Mouse (Mus musculus): ENCODE data around the gene Mis18a.
A peak's percentile ranks its signal among the peaks of the same experiment; 100 is the strongest.

Mis18a gene

GRCm38 (mm10) chr16:90727233-90728115 is at the start of gene Mis18a:
Gene Mis18a (minus strand): TSS chr16:90727404.
- DNase-seq: peak; percentile 95

DNA sequence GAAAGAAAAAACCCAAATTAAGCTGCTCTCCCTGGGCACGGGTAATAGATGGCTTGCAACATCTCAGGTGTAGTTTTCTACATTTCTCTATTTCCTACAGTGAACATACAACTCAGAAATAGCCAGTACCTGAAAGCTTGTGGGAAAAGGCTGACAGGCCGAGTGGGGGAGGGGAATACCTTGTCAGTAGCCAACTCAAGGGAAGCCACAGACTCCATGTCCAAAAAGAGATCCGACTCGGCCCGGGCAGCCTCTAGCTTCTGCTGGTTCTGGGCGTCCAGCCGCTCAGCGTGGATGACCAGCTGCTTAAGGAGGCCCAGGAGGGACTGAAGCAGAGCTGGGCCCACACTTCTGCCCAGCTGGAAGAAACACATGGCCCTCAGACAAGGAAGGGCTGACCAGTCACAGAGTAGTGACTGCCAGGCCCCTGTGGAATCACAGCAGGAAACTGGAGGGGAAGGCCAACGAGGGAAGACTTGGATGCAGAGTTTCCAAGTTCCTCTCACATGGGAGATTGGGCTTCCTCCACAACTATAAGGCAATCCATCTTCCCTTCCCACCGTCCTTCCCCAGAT is 48.8 kb upstream of the Mis18a start:
- DNase-seq: no peak

- DNase-seq: no peak
Observed at GRCm38 (mm10) chr16:90774646-90775045, 47.4 kb upstream of the Mis18a start.

GRCm38 (mm10) chr16:90774216-90774615 is 47.0 kb upstream of the Mis18a start:
- DNase-seq: no peak

GRCm38 (mm10) chr16:90766919-90767454 is 39.8 kb upstream of the Mis18a start:
- DNase-seq: no peak

DNA sequence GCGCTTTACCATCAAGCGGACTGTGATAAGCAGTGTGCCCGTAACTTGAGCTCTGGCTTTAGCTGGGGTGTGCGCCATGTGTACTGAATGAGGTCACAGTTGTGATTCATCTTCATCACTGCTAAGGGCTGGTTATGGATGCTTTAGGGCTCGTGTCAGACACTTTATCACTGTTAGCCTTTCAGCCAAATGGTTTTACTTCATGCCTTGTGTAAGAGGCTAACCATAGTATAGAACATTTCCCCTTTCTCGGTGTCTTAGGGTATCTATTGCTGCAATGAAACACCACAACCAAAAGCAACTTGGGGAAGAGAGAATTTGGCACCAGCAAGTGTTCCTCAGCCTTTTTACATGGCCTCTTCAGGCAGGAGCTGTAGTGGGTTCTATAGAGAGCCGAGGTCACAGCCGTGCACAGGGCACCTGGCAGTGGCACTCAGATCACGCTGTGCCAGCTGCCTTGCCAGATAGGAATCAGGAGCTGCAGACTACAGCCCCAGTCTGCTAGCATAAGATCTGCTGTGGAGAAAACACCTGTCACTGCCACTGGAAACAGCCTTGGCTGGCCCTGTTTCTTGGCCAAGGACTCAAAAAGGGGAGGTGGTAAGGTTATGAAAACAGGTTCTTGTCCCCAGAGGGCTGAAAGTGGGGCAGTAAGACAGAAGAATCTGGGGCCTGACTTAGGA is 38.1 kb upstream of the Mis18a start:
- no peak for DNase-seq

DNA sequence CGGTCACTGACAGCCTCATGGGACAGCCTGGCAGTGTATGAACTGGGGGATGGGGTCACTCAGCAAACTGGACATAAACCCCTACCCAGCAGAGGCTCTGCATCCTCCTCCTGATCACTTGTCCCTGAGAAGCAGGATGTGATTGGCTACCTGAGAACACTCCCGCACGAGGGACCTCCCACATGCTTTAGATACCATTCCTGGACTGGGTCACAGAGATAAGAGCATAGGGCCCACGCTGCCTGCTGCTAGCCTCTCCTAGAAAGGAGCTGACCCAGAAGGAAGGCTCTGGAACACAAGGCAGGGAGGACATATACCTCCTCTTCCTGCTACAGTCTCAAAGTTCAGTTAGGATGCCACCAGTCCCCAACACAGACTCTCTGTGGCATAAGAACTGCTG is 33.3 kb upstream of the Mis18a start:
- DNase-seq: no peak

- no peak for DNase-seq
Observed at GRCm38 (mm10) chr16:90759335-90759734, 32.1 kb upstream of the Mis18a start.

- DNase-seq: no peak
Observed at GRCm38 (mm10) chr16:90753386-90753941, 26.3 kb upstream of the Mis18a start.

- no peak for DNase-seq
Observed at GRCm38 (mm10) chr16:90748169-90748568, 21.0 kb upstream of the Mis18a start.

DNA sequence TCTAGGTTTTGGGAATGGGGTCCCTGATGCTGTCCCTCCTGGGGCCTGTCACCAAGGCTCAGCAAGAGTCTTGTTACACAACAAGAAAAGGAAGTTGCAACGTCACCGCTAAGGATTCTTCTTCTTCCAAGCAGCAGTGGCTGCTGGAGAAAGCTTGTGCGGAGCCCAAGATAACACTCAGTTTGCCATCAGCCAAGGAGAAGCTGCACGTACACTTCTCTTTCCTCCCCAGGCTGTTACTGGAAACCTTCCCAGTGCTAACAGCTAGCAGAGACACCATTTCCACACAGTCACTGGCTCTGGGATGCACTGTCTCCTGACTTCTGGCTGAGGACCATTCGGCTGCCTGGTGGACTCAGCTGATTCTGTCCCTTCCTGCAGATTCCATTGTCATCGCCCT is 19.9 kb upstream of the Mis18a start:
- DNase-seq: no peak

- no peak for DNase-seq
Observed at GRCm38 (mm10) chr16:90738092-90738956, 11.1 kb upstream of the Mis18a start, which contains the start of gene Mrap. Gene Mrap (plus strand): TSS chr16:90738207.

DNA sequence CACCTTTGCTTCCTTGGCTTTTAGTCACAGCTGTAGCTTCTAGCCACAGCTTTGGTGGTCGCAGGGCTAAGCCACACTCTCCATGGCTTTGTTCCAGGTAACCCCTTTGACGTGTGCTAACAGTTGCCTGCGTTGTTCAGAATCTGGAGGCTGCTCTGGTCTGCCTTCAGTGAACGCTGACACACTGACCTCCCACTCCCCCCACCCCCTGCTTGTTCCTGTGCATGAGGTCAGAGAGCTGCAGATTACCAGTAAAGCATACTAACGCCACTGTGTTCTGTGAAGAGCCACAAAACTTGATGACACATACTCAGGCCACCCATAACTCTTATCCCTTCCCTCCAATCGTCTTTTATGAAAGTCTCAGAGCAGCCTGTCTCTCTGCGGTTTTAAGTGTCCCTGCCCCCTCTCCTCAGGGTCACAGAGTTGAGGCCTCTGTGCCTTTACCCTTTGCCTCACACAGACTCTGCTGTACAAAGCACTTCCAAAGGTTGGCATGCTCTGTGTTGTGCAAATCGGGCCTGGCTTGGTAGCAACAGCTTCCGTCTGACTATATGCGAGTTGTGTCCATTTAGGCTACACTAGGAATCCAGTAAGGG is 9.6 kb upstream of the Mis18a start:
- no peak for DNase-seq

- no peak for DNase-seq
Observed at GRCm38 (mm10) chr16:90735611-90736010, 8.4 kb upstream of the Mis18a start.

GRCm38 (mm10) chr16:90726600-90727227 is 490 bp downstream of the Mis18a start:
- DNase-seq: no peak

DNA sequence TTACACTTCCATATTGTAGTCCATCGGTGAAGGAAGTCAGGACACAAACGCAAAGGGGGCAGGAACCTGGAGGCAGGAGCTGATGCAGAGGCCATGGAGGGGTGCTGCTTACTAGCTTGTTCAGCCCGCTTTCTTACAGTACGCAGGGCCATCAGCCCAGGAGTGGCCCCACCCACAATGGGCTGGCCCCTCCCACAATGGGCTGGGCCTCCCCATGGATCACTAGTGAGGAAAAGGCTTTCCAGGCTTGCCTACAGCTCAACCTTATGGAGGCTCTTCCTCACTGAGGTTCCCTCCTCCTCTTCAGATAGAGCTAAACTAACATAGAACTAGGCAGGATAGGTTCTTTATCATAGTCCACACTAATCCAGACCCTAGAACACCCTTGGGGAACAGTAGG is 3.2 kb downstream of the Mis18a start:
- no peak for DNase-seq

DNA sequence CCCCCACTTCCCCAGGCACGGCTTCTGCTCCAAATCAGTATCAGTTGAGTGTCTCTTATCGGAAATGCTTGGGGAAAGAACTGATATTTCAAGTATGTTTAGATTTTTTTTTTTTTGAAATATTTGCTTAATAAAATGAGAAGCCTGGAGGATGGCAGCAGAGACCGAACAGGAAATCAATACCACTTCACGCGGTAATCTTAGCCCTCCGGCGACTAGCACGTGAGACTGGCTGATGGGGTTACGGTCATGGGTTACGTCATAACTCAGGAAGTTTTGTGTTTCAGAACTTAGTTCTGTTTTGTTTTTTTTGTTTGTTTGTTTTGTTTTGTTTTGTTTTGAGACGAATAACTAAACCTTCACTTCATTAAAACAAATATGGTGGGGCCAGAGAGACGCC is 16.9 kb downstream of the Mis18a start:
- no peak for DNase-seq

GRCm38 (mm10) chr16:90709711-90710289 is 17.4 kb downstream of the Mis18a start:
- peak; percentile 69 for DNase-seq

DNA sequence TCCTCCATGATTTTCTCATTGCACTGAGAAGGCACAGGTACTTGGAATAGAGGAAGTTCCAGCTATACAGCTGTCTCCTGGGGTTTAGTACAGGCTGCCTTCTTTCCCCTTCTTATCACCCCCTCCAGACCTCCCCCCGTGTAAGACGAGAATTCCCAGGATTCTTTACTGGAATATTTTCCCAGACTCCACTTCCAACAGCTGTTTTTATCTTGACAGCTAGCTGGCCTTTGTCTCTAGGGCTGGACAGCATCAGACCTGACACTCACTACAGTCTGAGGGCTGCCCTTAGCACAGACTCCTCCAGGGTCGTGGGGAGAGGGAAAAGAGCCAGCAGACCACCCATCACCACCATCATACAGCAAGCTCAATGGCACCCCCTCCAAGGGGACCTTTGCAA is 20.9 kb downstream of the Mis18a start:
- DNase-seq: no peak

DNA sequence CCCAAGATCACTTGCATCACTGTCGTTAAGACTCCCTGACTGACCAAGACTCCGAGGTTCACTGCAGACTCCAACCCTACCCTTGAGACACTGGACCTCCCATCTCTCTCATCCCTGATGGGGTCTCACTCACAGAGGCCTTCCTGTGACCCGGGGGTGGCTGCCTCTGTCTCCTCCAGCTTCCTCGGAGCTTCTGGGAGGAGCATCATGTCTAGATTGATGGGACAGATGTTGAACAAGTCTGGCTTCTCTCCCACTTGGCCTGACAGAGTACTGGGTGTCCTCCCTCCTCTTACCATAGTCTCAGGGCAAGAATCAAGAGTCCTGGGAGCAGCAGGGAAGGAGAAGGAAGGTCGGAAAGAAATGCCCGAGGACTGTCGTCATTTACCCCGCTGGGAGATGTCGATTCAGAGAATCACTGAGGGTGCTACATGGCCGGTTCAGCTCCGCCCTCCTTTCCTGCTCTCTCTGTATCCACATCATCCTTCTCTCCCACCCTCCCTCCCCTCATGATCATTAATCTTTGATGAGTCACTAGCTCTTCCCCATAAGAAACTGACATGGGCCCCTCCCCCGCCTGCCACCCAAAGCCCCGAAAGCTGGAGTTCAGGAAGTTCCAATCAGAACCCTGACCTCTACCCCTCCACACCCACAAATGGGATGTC is 22.9 kb downstream of the Mis18a start:
- no peak for DNase-seq

Measured in cerebellum, adult 8-10 months (tissue).